ENCODE assay signal across 8 mouse cellular contexts in the genomic region with DNA sequence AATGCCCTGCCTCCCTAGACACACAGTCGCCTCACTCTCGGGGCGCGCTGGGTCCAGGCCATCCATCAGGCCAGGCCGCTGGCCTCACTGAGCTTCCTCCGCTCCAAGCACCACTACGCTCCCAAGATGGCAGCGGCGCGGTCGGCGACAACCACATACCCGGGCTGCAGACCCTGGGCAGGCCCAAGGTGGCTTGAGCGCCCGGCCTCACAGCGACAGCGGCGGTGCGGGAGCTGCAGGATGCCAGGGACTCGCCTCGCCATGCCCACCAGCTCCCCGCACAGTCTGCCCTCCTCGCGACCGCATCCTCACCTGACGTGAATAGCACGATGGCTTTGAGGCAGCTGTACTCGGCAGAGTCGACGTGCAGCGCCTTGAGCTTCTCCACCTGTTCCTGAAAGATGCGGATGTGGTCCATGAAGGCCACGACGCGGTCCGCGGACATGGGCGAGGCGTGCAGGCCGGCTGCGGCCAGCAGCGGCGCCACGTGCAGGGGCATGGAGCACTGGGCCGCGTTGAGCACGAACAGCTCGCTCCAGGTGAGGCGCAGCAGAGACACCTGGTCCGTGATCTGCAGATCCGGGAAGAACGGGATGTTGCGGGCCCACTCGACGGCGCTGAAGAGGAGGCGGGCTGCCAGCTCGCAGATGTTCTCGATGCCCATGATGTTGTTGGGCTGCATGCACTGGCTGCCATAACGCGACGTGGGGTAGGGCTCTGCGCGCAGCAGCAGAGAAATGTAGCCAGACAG. TPM values are rescaled to one million over a fixed set of nuclear protein-coding genes. Genes with fewer than 3 reads are reported as not detected.
DNase-seq lines count a peak whose midpoint lies in the region; ATAC-seq lines count a peak whose summit lies in the region.

No protein-coding gene starts in this region.

- H3K9ac ChIP-seq in midbrain, embryonic 11.5 days (ENCODE audit: low read length): peak overlapping the region; percentile 98

- H3K9me3 ChIP-seq in midbrain, embryonic 11.5 days (ENCODE audit: control insufficient read depth, low read length): no peaks in the 10 kb centered on the region

- peak overlapping the region; percentile 96 for H3K4me3 ChIP-seq in midbrain, embryonic 11.5 days (ENCODE audit: low read depth, low read length)

- H3K27ac ChIP-seq in midbrain, embryonic 11.5 days (ENCODE audit: low read depth, low read length): peak overlapping the region; percentile 100

- peaks cover 8% of the 10 kb centered on the region for H3K27me3 ChIP-seq in midbrain, embryonic 11.5 days (ENCODE audit: control insufficient read depth, insufficient read depth, low read length)

- peak; percentile 12 for ATAC-seq in granulocyte monocyte progenitor cell, adult 5-6 weeks (replicated peaks; ENCODE audit: poor library complexity, severe bottlenecking)
- peak; percentile 12; the same call in 1 of the 2 replicates for ATAC-seq in midbrain, embryonic 11.5 days (ENCODE audit: low FRiP score)

- DNase-seq in heart, adult 11 months: peak; percentile 84
- no peak for DNase-seq in heart, postnatal 10 days
- DNase-seq in right cerebral cortex, postnatal 10 days (ENCODE audit: low spot score in 2 of 2): peak; percentile 58 to 60
- no peak for DNase-seq in right cerebral cortex, postnatal 25 days
- DNase-seq in midbrain, embryonic 11.5 days (ENCODE audit: low spot score, missing footprints): peak; percentile 97
- no peak for DNase-seq in urinary bladder, adult 18-20 months (ENCODE audit: low spot score in 2 of 2)
- DNase-seq in thymus, postnatal 25 days: no peak

- WGBS in midbrain, embryonic 11.5 days: 1% methylated on average over 64 of the region's 64 CpGs

- intact Hi-C loops in heart, postnatal 10 days (cut with DNase I): loop anchor here (10.0 kb wide), 1 partner anchor 1080 kb away; no protein-coding TSS in a partner anchor

- H3K4me1 ChIP-seq in midbrain, embryonic 11.5 days (ENCODE audit: control insufficient read depth, insufficient read depth, low read length): peaks cover 18% of the 10 kb centered on the region; the same call in 1 of the 2 replicates

- H3K4me2 ChIP-seq in midbrain, embryonic 11.5 days: peak overlapping the region; percentile 75

- peaks cover 11% of the 10 kb centered on the region for H3K36me3 ChIP-seq in midbrain, embryonic 11.5 days (ENCODE audit: control insufficient read depth, insufficient read depth, low read length)

RNA-seq across cellular contexts. Expression of a gene that starts 4.5 kb away (rescaled TPM):
- total RNA-seq in heart, postnatal 10 days (2021): 1 to 10 TPM; 6.2 to 6.7 TPM
- not detected in 2 replicates for total RNA-seq in granulocyte monocyte progenitor cell, adult 5-6 weeks (2014; fragmentation: Nextera tagmentation)
- not detected in 2 replicates for total RNA-seq in granulocyte monocyte progenitor cell, adult 5-6 weeks (2017)
- 69.9 and 82.3 TPM in 2 replicates for polyA plus RNA-seq in midbrain, embryonic 11.5 days (2014; fragmentation: Nextera tagmentation; extraction: Ambion mirVana)

Comparison
In these comparisons a context has a peak if more than half of its experiments do, and no peak if none do; other contexts are left out.
1. DNase-seq: peak in heart, adult 11 months (single experiment), right cerebral cortex, postnatal 10 days (2 of 2) and midbrain, embryonic 11.5 days (single experiment); none in heart, postnatal 10 days (0 of 2), right cerebral cortex, postnatal 25 days (single experiment), urinary bladder, adult 18-20 months (0 of 2) and thymus, postnatal 25 days (single experiment).
2. RNA of a gene that starts 4.5 kb away (total RNA-seq): 6.2 to 6.7 TPM in heart, postnatal 10 days; not detected in granulocyte monocyte progenitor cell, adult 5-6 weeks; every median in the first group is over 4 times any median in the second.